Mouse (Mus musculus) erythroid progenitor cell, adult 5-6 weeks (primary cell): ENCODE measurements at regions not wholly inside any gene's neighbourhood (a gene's known extent, or its start where the extent isn't known, plus 50 kb on each side); places are given as distances from the start of the nearest gene placed in this dataset.

ENCODE experiments used
- ATAC-seq: replicated peaks from 2 replicates; pipeline ENCODE4 v1.8.0; 2016; ENCODE audit warnings: moderate number of reproducible peaks, mild to moderate bottlenecking, moderate TSS enrichment, inconsistent platforms; ENCODE audit not compliant: poor library complexity, low FRiP score, severe bottlenecking

DNA sequence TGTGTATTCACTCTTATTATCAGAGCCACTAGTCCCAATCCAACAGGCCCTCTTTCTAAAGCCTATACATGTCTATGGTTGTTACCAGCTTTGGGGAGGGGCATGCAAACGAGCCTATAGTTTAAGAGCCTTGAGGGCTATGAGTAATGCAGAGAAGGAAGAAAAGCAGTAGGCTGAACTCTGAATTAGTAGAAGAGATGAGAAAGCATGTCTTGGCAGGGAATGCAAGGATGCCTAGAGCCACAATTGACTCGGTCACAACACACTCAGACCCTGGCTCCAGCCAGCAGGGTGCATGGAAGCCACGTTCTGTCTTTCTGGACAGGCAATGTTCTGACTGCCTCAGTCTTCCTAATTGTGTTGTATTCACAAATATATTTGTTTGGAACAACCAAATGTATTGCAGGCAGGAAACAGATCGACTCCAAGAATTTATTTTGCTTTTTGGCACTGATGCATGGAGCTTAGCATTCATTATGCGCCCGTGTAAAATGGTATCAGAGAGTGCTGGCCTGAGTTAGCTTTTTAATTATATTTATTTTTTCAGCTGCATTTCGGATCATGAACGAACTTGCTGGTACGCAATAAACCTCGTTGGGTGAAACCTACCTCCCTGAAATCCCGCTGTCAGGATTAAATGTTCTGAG is 110.2 kb downstream of the Rybp start:
- ATAC-seq = no peak

DNA sequence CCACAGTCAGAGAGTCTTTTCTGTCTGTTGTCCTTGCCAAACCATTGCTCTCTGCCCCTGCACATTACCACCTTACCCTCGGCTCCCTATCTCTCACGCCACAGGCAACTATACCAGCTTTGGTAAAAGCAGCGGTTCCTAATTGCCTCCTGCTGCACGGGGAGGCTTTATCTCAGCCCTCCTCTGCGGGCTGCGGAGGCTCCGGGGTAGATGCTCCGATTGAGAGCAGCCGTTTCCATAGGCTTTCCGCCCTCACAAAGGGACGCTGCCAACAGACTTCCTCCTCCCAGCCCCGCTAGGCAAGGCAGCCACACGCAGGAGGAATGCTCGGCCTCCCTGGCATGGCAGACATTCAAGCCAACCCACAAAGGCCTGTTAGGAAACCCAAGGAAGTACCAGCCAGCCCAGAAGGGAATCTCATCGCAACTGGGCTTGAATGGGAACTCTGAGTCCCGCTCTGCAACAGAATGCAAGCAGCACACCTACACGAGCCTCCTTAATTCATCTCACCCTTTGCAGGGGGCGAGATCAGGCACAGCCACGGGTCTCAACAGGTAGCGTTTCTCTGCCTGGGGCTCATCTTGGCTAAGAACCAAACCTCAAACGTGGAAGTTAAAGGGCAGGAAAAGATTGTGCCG is 116.5 kb downstream of the Rybp start:
- ATAC-seq = no peak

GRCm38 (mm10) chr6:100167321-100167720 is 120.0 kb downstream of the Rybp start:
- ATAC-seq = no peak

GRCm38 (mm10) chr6:100165746-100166145 is 121.5 kb downstream of the Rybp start:
- ATAC-seq = no peak

GRCm38 (mm10) chr6:100164162-100164561 is 123.1 kb downstream of the Rybp start:
- ATAC-seq = no peak

DNA sequence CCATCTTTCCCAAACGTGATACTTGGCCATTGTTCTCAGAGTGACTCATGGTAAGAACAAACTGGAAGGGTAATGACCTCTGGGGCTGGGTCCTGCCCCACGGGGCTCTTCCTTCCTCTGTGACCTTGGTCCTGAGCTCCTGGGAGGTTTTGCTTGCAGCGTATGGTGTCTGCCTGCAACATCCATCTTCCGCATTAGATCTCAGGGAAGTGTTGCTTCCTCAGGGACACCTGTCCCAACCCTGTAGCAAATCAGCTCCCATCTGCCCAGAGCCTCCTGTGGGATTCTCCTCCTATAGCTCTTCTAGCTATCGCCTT is 123.5 kb downstream of the Rybp start:
- no peak for ATAC-seq

DNA sequence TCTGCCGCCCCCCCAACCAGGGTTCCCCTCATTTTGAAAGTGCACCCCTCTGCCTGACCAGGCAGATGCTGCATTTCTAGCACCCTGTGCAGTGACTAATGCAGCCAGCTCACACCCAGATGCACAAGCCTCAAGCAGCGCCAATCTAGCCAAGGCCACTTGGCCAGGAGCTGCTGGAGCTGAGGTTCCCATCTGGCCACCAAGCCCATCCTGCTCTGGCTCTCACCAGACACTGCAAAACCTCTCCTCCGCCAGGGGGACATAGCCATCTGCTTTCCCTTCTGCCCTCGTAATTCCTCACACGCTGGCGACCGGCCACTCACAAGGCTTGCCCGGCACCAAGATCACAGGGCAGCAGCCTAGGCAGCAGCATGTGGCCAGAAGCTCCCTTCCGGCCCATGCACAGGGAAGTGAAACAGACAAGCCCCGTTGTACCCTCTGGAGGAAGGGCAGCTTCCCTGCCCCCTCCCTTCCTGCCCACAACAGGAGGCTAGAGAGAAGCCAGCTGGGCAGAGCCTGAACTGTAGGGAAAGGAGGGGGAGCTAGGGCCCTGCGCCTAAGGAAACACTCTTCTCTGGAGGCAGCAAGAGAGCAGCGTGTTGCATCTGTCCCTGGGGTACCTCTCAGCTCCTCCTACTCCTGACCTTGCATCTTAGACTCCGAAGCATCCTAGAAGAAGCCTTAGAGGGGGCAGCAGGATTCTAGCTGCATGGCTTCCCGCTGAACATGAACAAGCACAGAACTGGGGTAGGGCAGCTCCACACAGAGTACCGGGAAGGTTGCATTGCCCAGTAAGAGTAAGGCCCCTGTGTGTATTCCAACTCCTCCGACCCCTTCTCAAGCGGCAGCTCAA is 124.1 kb downstream of the Rybp start:
- ATAC-seq = 0 out of 2 replicates have a peak, but pooled peaks have one; percentile 31

GRCm38 (mm10) chr6:100160670-100161069 is 126.6 kb downstream of the Rybp start:
- no peak for ATAC-seq

GRCm38 (mm10) chr6:100159817-100160216 is 127.5 kb downstream of the Rybp start:
- ATAC-seq = no peak

DNA sequence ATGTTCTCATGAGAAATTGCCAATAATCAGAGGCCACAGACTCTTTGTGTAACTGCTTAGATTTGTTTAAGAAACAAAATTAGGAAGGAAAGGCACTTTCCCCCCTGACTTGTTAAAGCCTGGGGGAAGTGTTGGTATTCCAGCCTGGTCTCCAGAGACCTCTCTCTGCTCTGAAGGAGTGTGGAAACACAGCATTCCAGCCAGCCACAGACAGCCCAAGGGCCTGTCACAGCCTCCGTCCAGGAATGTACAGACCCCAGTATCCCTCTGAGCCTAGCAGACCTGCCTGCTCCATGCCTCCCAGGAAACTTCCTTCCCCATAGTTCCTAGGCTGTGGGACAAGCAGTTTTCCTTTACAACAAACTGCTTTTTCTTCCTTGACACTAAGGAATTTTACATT is 128.0 kb downstream of the Rybp start:
- ATAC-seq = no peak

DNA sequence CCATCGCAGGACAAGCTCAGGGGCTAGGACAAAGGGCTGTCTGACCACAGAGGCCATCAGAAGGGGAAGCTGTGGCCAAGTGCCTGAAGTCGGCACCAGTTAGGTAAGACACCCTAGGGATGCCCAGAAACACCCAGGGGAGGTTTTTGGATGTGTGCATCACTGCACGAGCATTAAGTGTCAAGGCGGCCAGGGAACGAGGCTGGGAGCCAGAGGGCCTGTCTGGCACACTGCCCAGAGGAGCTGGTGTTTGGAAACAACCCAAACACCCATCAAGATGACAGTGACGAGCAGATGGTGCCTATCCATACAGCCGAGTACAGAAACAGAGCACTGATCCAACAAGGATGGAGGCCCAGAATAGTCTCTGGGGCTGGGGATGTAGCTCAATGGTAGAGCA is 130.0 kb downstream of the Rybp start:
- ATAC-seq = no peak

- ATAC-seq = no peak
These were observed 131.1 kb downstream of the Rybp start for GRCm38 (mm10) chr6:100156163-100156562.

DNA sequence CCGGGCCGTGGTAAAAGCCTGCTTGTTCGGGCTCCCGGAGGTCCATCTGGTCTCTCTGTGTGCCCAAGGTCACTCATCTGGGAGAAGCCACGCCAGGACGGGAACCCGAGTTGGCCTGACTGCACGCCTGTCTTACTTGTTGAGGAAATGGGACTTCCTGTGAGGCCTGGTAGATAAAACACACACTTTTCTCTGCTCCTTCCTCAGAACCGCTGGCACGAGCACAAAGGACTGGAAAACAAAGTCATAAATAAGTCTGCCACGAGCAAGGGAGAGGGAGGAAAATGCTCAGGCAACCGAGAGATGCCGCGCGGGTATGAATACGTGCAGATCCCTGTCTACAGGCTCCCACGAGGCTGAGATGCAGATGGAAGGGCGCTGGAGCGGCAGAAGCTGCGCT is 131.6 kb downstream of the Rybp start:
- no peak for ATAC-seq

- no peak for ATAC-seq
These were observed 135.8 kb downstream of the Rybp start for GRCm38 (mm10) chr6:100151447-100151846.

DNA sequence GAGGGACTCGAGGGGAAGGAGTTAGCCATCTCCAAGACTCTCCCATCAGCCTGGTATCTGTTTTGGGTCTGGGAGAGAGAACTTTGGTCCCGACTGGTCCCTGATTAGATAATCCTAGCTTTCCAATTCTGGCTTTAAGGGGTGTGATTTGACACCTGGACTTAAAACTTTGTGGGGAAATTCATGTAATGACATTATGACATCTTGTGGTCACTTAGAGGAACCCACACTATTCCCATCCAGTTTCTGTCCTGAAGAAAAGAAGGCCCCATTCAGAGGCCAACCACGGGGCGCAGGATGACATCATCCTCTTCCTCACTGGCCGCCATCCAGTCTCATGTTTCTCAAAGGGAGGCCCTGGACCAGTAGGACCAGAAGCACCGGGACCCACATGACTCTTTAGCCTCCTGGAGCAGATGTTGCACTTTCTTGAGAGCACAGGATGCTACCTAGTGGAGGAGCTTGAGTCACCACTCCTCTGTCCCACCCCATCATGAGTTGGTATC is 136.5 kb downstream of the Rybp start:
- ATAC-seq = no peak

DNA sequence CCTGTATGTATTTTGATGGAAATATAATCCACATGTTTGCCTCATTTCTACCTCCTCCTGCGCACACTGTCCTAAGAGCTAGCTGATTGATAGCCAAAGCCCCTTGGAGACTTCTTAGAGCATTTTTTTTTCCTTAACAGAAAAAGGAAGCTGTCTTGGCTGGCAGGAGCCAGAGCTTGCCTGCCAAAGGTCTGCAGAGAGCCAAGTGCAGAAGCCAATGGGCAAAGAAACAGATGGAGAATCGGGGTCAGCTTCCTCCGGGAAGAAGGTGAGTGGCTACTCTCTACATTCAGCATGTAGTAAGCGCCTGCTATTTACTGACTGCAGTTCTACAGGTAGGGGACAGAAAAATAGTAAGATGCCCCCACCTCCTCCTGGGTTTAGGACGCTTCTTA is 137.8 kb downstream of the Rybp start:
- ATAC-seq = no peak

DNA sequence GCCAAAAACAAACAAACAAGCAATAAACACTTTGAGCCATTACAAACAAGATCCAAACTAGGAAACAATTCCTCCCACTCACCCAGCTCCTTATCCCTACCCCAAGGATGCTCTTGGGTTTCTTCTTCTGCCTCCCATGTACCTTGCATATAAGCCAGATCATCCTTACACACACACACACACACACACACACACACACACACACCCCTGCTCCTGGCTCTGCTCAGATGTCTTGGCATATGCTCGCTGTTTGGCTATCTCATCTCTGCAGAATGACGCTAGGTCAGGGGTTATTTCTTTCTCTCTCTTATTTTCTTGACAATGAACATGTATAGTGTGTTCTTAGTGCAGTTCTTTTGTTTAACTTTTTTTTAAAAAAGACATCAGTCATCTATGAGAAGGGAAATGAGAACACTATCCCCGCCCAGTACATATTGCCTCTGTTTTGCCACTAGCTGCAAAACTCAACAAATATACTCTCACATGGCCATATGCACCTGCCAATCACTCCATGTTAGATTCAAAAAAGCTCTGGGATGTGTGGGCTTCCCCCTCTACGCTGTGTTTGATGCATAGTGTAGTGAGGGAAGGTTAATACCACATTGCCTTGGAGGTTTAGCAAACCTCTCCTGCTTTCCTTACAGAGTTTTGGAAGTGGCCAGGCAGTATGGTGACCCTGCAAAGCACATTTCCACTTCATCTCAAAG is 138.4 kb downstream of the Rybp start:
- ATAC-seq = no peak

DNA sequence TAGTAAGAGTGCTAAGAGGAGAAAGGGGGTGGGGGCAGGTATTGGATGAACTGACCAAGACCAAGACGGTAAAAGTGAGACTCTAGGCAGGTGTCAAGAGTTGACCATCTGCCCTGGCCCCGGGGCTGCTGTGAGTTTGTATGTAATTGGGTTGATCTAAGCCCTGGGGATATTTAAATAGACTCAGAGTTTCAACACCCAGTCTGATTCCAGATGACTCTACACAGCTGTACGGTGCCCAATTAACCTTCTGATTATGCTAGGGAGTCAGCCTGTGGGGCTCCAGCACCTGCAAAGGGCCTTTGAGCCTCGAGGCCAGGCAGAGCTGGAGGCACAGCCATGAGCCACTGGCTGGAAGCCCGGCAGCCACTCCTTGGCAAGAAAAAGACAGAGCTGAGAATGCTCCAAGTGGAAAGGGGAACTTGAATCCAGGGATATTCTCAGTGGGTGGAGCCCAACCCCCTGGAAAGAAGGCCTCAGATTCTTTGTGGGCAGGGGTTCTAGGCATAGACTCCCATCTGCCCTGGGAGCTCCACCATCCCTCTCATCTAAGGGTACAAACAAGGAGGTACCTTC is 140.8 kb downstream of the Rybp start:
- ATAC-seq = no peak

- no peak for ATAC-seq
These were observed 141.4 kb downstream of the Rybp start for GRCm38 (mm10) chr6:100145869-100146268.
